Mouse (Mus musculus): ENCODE results near the gene Mrpl21. TPM values are rescaled to one million over a fixed set of nuclear protein-coding genes. Genes with fewer than 3 reads are reported as not detected.

The Mrpl21 gene
- polyA plus RNA-seq, 1 experiment from 2014 or later: 118 TPM

GRCm38 (mm10) chr19:3333694-3334515 lies 51.2 kb downstream of the Mrpl21 start:
- DNase-seq (ENCODE audit: low spot score): no peak
- Histone ChIP-seq H3K4me3 (no peak overlapping the region), H3K4me1 (peaks cover 8% of the 10 kb centered on the region; the same call in 1 of the 2 replicates), H3K36me3 (no peaks in the 10 kb centered on the region), H3K27me3 (ENCODE audit: insufficient read depth, poor library complexity, severe bottlenecking) (no peaks in the 10 kb centered on the region), H3K27ac (no peak overlapping the region), H3K9me3 (no peaks in the 10 kb centered on the region)
- WGBS: 80% methylated on average over 17 of the region's 17 CpGs

DNA sequence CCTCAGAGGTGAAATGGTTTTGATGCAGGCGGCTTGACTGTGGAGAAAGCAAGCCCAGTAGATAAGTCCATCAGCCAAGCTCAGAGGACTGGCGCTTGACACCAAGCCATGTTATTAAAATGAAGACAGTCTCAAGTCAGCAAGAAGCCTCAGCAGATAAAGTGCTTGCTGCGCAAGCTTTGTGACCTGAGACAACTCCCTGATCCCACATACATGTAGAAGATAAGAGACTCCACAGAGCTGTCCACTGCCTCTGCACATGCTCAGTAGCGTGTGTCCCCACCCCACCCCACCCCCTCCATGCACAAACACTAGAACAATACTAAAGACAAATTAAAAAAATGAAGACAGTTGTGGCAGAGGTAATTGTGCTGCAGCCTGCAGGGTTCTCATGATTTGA lies 51.8 kb downstream of the Mrpl21 start:
- H3K27ac ChIP-seq: no peak overlapping the region
- no peaks in the 10 kb centered on the region for H3K27me3 ChIP-seq (ENCODE audit: insufficient read depth, poor library complexity, severe bottlenecking)
- peaks cover 8% of the 10 kb centered on the region; the same call in 1 of the 2 replicates for H3K4me1 ChIP-seq
- WGBS: 75% methylated on average over 4 of the region's 4 CpGs
- H3K9me3 ChIP-seq: no peaks in the 10 kb centered on the region
- no peaks in the 10 kb centered on the region for H3K36me3 ChIP-seq
- no peak overlapping the region for H3K4me3 ChIP-seq
- no peak for DNase-seq (ENCODE audit: low spot score)

- H3K36me3 ChIP-seq: no peaks in the 10 kb centered on the region
- WGBS: 61% methylated on average over 1 of the region's 1 CpGs
- DNase-seq (ENCODE audit: low spot score): no peak
- H3K9me3 ChIP-seq: no peaks in the 10 kb centered on the region
- H3K27me3 ChIP-seq (ENCODE audit: insufficient read depth, poor library complexity, severe bottlenecking): no peaks in the 10 kb centered on the region
- H3K4me1 ChIP-seq: peaks cover 8% of the 10 kb centered on the region; the same call in 1 of the 2 replicates
- no peak overlapping the region for H3K4me3 ChIP-seq
- H3K27ac ChIP-seq: no peak overlapping the region
Measured at GRCm38 (mm10) chr19:3335917-3336316, 53.2 kb downstream of the Mrpl21 start.

GRCm38 (mm10) chr19:3336485-3337255 lies 54.0 kb downstream of the Mrpl21 start:
- no peak overlapping the region for H3K27ac ChIP-seq
- no peaks in the 10 kb centered on the region for H3K36me3 ChIP-seq
- H3K4me3 ChIP-seq: no peak overlapping the region
- peaks cover 8% of the 10 kb centered on the region; the same call in 1 of the 2 replicates for H3K4me1 ChIP-seq
- WGBS: 64% methylated on average over 8 of the region's 8 CpGs
- no peaks in the 10 kb centered on the region for H3K27me3 ChIP-seq (ENCODE audit: insufficient read depth, poor library complexity, severe bottlenecking)
- no peak for DNase-seq (ENCODE audit: low spot score)
- H3K9me3 ChIP-seq: no peaks in the 10 kb centered on the region

DNA sequence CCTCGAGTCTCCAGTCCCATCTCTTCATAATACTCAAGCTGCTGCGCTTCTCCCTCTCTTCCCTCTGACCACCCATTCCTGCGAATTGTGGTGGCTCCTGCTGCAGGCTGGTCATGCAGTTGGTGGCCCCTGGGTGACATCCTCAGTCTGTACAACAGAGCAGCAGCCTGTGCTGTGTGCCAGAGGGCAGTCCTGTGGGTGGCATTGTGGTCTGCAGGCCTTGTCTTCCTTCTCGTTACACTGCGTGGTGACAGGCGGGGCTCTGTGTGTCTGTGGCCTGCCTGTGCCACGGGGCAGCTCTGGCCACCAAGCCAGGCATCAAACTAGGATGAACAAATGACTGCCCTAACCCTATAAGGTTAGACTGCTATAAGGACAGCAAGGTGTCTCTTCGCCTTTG lies 56.5 kb downstream of the Mrpl21 start:
- DNase-seq (ENCODE audit: low spot score): no peak
- Histone ChIP-seq H3K4me1 (peaks cover 3% of the 10 kb centered on the region; the same call in 1 of the 2 replicates), H3K27ac (no peak overlapping the region), H3K36me3 (no peaks in the 10 kb centered on the region), H3K4me3 (no peak overlapping the region), H3K27me3 (ENCODE audit: insufficient read depth, poor library complexity, severe bottlenecking) (no peaks in the 10 kb centered on the region), H3K9me3 (no peaks in the 10 kb centered on the region)
- WGBS: 80% methylated on average over 8 of the region's 8 CpGs

- Histone ChIP-seq H3K4me3 (no peak overlapping the region), H3K36me3 (no peaks in the 10 kb centered on the region)
- WGBS: 69% methylated on average over 3 of the region's 3 CpGs
Measured at GRCm38 (mm10) chr19:3341021-3341420, 58.3 kb downstream of the Mrpl21 start.

More at GRCm38 (mm10) chr19:3341021-3341420, 58.3 kb downstream of the Mrpl21 start:
- Histone ChIP-seq H3K27me3 (ENCODE audit: insufficient read depth, poor library complexity, severe bottlenecking) (no peaks in the 10 kb centered on the region), H3K27ac (no peak overlapping the region), H3K9me3 (no peaks in the 10 kb centered on the region), H3K4me1 (no peaks in the 10 kb centered on the region; the same call in 1 of the 2 replicates)
- DNase-seq (ENCODE audit: low spot score): no peak

Small RNA genes lying within 50 kb of the gene (microRNA-seq; reads per million reads assigned to microRNA genes)
- not detected for gene Mir6984

Other genes with a start within 250 kb of the Mrpl21 start
- gene Ighmbp2, start 116 bp downstream of the Mrpl21 start, polyA plus RNA-seq (2016; fragmentation: Nextera tagmentation; extraction: Ambion mirVana): 7.2 and 7.4 TPM in 2 replicates
- gene Cpt1a, start 39.4 kb downstream of the Mrpl21 start, polyA plus RNA-seq (2016; fragmentation: Nextera tagmentation; extraction: Ambion mirVana): 7.1 and 12.5 TPM in 2 replicates
- gene Tesmin, start 106.0 kb downstream of the Mrpl21 start, polyA plus RNA-seq (2016; fragmentation: Nextera tagmentation; extraction: Ambion mirVana): 0.21 and 1.1 TPM in 2 replicates
- 13.5 and 14.9 TPM in 2 replicates for gene Gal, start 131.6 kb downstream of the Mrpl21 start, polyA plus RNA-seq (2016; fragmentation: Nextera tagmentation; extraction: Ambion mirVana)